Mouse (Mus musculus) spleen, adult 2 months (tissue): ENCODE results near the gene Cds2.

Source experiments
- CTCF ChIP-seq: fragments of 200-500 bp; IDR thresholded peaks from 2 replicates; pipeline ENCODE4 v1.5.1; 2011; ENCODE audit warnings: mild to moderate bottlenecking, inconsistent platforms; ENCODE audit not compliant: insufficient read depth, insufficient read length, insufficient replicate concordance; ENCODE audit errors: extremely low read depth
- POLR2A ChIP-seq: fragments of 200-500 bp; IDR thresholded peaks from 2 replicates; pipeline ENCODE4 v1.6.1; 2011; ENCODE audit warnings: low read depth, low read length, inconsistent platforms

DNA sequence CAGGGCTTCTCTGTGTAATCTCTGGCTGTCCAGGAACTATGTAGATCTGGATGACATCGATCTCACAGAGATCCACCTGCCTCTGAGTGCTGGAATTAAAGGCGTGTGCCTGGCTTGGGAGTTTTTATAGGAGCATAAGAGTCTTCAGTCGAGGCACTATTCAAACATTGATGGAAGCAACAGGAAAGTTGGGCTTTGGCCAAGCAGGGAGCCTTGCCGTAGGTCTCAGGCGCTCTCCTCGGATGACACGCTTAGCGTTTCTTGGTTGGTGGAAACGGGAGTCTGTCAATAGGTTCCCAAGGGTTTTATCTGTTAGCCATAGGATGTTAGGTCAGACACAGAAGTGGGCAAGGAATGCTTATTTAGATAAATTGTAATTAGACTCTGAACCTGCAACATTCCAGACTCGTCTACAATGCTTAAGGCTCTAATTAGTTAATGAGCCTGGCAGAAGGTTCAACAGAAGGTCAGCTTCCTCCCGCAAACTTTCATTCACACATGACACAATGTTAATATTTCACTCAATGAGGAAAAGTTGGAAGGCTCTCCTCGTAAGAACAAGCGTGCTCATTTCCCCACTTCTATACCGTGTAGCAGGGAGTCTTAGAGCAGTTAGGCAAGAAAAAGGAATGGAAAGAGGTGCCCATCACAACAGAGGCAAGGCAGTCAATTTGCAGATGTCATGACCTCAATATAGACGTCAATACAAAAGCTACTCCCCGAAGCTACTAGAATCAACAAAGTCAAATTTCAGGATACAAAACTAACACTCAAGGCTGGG is 28.8 kb upstream of the Cds2 start:
- TF ChIP-seq POLR2A (no peak), CTCF (no peak)
